Mouse (Mus musculus) liver, embryonic 15.5 days (tissue): ENCODE measurements around the gene Fst. TPM values are rescaled to one million over a fixed set of nuclear protein-coding genes. Genes with fewer than 3 reads are reported as not detected.
A peak's percentile ranks its signal among the peaks of the same experiment; 100 is the strongest.

Experiments used
- ATAC-seq: fragments of 200-750 bp; cut with Nextera tagmentation; 2 replicates; pipeline ENCODE4 v1.8.0; 2017; ENCODE audit warnings: moderate number of reproducible peaks, mild to moderate bottlenecking, moderate library complexity; ENCODE audit not compliant: insufficient read depth
- H3K27ac ChIP-seq: fragments of 300-500 bp; sonication (generic); replicated peaks from 2 replicates; pipeline ENCODE4 v1.5.1; 2015; ENCODE audit warnings: mild to moderate bottlenecking, inconsistent platforms
- H3K27me3 ChIP-seq: fragments of 300-500 bp; sonication (generic); 2 replicates; pipeline ENCODE4 v1.6.1; 2015; ENCODE audit warnings: mild to moderate bottlenecking, inconsistent platforms
- H3K36me3 ChIP-seq: fragments of 300-500 bp; sonication (generic); replicated peaks from 2 replicates; pipeline ENCODE4 v1.6.1; 2015; ENCODE audit warnings: moderate library complexity, mild to moderate bottlenecking, inconsistent platforms
- H3K4me1 ChIP-seq: fragments of 300-500 bp; sonication (generic); replicated peaks from 2 replicates; pipeline ENCODE4 v1.6.1; 2015; ENCODE audit warnings: inconsistent platforms
- H3K4me2 ChIP-seq: fragments of 300-500 bp; sonication (generic); 2 replicates; pipeline ENCODE4 v1.6.1; 2015; ENCODE audit warnings: moderate library complexity, mild to moderate bottlenecking, inconsistent platforms
- H3K4me3 ChIP-seq: fragments of 300-500 bp; sonication (generic); replicated peaks from 2 replicates; pipeline ENCODE4 v1.5.1; 2015; ENCODE audit warnings: mild to moderate bottlenecking, inconsistent platforms
- H3K9ac ChIP-seq: fragments of 300-500 bp; sonication (generic); 2 replicates; pipeline ENCODE4 v1.6.1; 2015; ENCODE audit warnings: moderate library complexity, mild to moderate bottlenecking, inconsistent platforms
- H3K9me3 ChIP-seq: fragments of 300-500 bp; sonication (generic); replicated peaks from 2 replicates; pipeline ENCODE4 v1.6.1; 2016; ENCODE audit warnings: inconsistent platforms
- WGBS: fragments of 180-500 bp; shearing (Covaris S2); methylation state at CpG from one replicate; pipeline ENCODE4 v1.1.7; 2015; ENCODE audit warnings: mixed read lengths; ENCODE audit not compliant: insufficient replicate concordance; 5-methylcytosine and 5-hydroxymethylcytosine counted together
- polyA plus RNA-seq: library from polyadenylated mRNA; unstranded; fragments of >200 nt; fragmentation: Nextera tagmentation; extraction: Ambion mirVana; gene quantifications from 2 replicates; pipeline ENCODE4 v1.2.1, GENCODE M21; 2015

The Fst gene
- 5.9 and 6.6 TPM in 2 replicates for polyA plus RNA-seq

GRCm38 (mm10) chr13:114458886-114459700, at the start of gene Fst:
TSS of gene Fst (minus strand) at chr13:114458951.
- Histone ChIP-seq H3K9me3 (no peaks in the 10 kb centered on the region), H3K4me2 (peak within 1 kb of the TSS; percentile 64), H3K4me3 (peak within 1 kb of the TSS; percentile 54), H3K27me3 (peaks cover 82% of the 10 kb centered on the region), H3K27ac (peak within 1 kb of the TSS; percentile 53; the same call in 1 of the 2 replicates), H3K9ac (no peak within 1 kb of the TSS), H3K4me1 (no peaks in the 10 kb centered on the region; the same call in 1 of the 2 replicates), H3K36me3 (no peaks in the 10 kb centered on the region)
- under 1% methylated on average over 74 of the region's 77 CpGs for WGBS
- ATAC-seq = peak; percentile 9; the same call in 1 of the 2 replicates

GRCm38 (mm10) chr13:114493826-114494225, 35.1 kb upstream of the Fst start:
- H3K9me3 ChIP-seq = no peaks in the 10 kb centered on the region
- no peak overlapping the region for H3K9ac ChIP-seq
- no peaks in the 10 kb centered on the region for H3K4me1 ChIP-seq
- no peaks in the 10 kb centered on the region for H3K27me3 ChIP-seq
- H3K4me3 ChIP-seq = no peak overlapping the region
- H3K27ac ChIP-seq = no peak overlapping the region
- H3K36me3 ChIP-seq = no peaks in the 10 kb centered on the region
- ATAC-seq = no peak
- no peak overlapping the region for H3K4me2 ChIP-seq
- WGBS = 41% methylated on average over 3 of the region's 3 CpGs

GRCm38 (mm10) chr13:114488178-114488577, 29.4 kb upstream of the Fst start:
- no peak for ATAC-seq
- no peaks in the 10 kb centered on the region for H3K4me1 ChIP-seq
- no peak overlapping the region for H3K4me2 ChIP-seq
- H3K27me3 ChIP-seq = no peaks in the 10 kb centered on the region
- H3K9ac ChIP-seq = no peak overlapping the region
- H3K27ac ChIP-seq = no peak overlapping the region
- no peaks in the 10 kb centered on the region for H3K9me3 ChIP-seq
- H3K4me3 ChIP-seq = no peak overlapping the region
- H3K36me3 ChIP-seq = no peaks in the 10 kb centered on the region
- 61% methylated on average over 7 of the region's 7 CpGs for whole genome bisulfite sequencing

GRCm38 (mm10) chr13:114478329-114478728, 19.6 kb upstream of the Fst start:
- no peaks in the 10 kb centered on the region for H3K36me3 ChIP-seq
- no peak overlapping the region for H3K4me2 ChIP-seq
- no peaks in the 10 kb centered on the region for H3K27me3 ChIP-seq
- H3K27ac ChIP-seq = no peak overlapping the region
- no peak overlapping the region for H3K9ac ChIP-seq
- WGBS = 63% methylated on average over 4 of the region's 4 CpGs
- H3K9me3 ChIP-seq = no peaks in the 10 kb centered on the region
- no peaks in the 10 kb centered on the region for H3K4me1 ChIP-seq
- H3K4me3 ChIP-seq = no peak overlapping the region
- no peak for ATAC-seq

- Histone ChIP-seq H3K27me3 (no peaks in the 10 kb centered on the region), H3K9me3 (no peaks in the 10 kb centered on the region), H3K9ac (no peak overlapping the region), H3K4me3 (no peak overlapping the region), H3K4me2 (no peak overlapping the region), H3K27ac (no peak overlapping the region), H3K36me3 (no peaks in the 10 kb centered on the region), H3K4me1 (no peaks in the 10 kb centered on the region)
- ATAC-seq = no peak
- WGBS = 56% methylated on average over 3 of the region's 3 CpGs
Measured at GRCm38 (mm10) chr13:114469945-114470344, 11.2 kb upstream of the Fst start.

GRCm38 (mm10) chr13:114466269-114466919, 7.6 kb upstream of the Fst start:
- no peak for ATAC-seq
- Histone ChIP-seq H3K4me2 (no peak overlapping the region), H3K9me3 (no peaks in the 10 kb centered on the region), H3K9ac (no peak overlapping the region), H3K27ac (no peak overlapping the region), H3K4me3 (no peak overlapping the region), H3K27me3 (peaks cover 13% of the 10 kb centered on the region), H3K4me1 (no peaks in the 10 kb centered on the region), H3K36me3 (no peaks in the 10 kb centered on the region)
- 70% methylated on average over 6 of the region's 6 CpGs for WGBS

- no peaks in the 10 kb centered on the region for H3K36me3 ChIP-seq
- no peaks in the 10 kb centered on the region for H3K9me3 ChIP-seq
- no peak for ATAC-seq
- peaks cover 22% of the 10 kb centered on the region for H3K27me3 ChIP-seq
- H3K4me1 ChIP-seq = no peaks in the 10 kb centered on the region
- H3K4me3 ChIP-seq = no peak overlapping the region
- H3K27ac ChIP-seq = no peak overlapping the region
- H3K9ac ChIP-seq = no peak overlapping the region
- no peak overlapping the region for H3K4me2 ChIP-seq
- 36% methylated on average over 1 of the region's 1 CpGs for WGBS
Measured at GRCm38 (mm10) chr13:114465387-114465786, 6.6 kb upstream of the Fst start.

- WGBS = 44% methylated on average over 3 of the region's 3 CpGs
Measured at GRCm38 (mm10) chr13:114464824-114465223, 6.1 kb upstream of the Fst start.

GRCm38 (mm10) chr13:114462548-114463408, 4.0 kb upstream of the Fst start:
- H3K4me3 ChIP-seq = no peak overlapping the region
- no peaks in the 10 kb centered on the region for H3K9me3 ChIP-seq
- H3K36me3 ChIP-seq = no peaks in the 10 kb centered on the region
- H3K4me1 ChIP-seq = no peaks in the 10 kb centered on the region; the same call in 1 of the 2 replicates
- no peak overlapping the region for H3K9ac ChIP-seq
- no peak overlapping the region for H3K27ac ChIP-seq
- 49% methylated on average over 8 of the region's 8 CpGs for WGBS
- peak; percentile 45; the same call in 1 of the 2 replicates for ATAC-seq
- peaks cover 48% of the 10 kb centered on the region for H3K27me3 ChIP-seq
- no peak overlapping the region for H3K4me2 ChIP-seq

More at GRCm38 (mm10) chr13:114464824-114465223, 6.1 kb upstream of the Fst start:
- Histone ChIP-seq H3K4me1 (no peaks in the 10 kb centered on the region), H3K36me3 (no peaks in the 10 kb centered on the region), H3K9me3 (no peaks in the 10 kb centered on the region), H3K9ac (no peak overlapping the region), H3K4me3 (no peak overlapping the region), H3K4me2 (no peak overlapping the region), H3K27ac (no peak overlapping the region), H3K27me3 (peaks cover 28% of the 10 kb centered on the region)
- ATAC-seq = no peak

- Histone ChIP-seq H3K27me3 (peaks cover 72% of the 10 kb centered on the region), H3K9ac (no peak overlapping the region), H3K9me3 (no peaks in the 10 kb centered on the region), H3K4me2 (peak overlapping the region; percentile 64), H3K27ac (no peak overlapping the region), H3K4me3 (peak overlapping the region; percentile 54), H3K36me3 (no peaks in the 10 kb centered on the region), H3K4me1 (no peaks in the 10 kb centered on the region; the same call in 1 of the 2 replicates)
- WGBS = 1% methylated on average over 29 of the region's 29 CpGs
- no peak for ATAC-seq
Measured at GRCm38 (mm10) chr13:114460306-114460892, 1.6 kb upstream of the Fst start.
